Mouse (Mus musculus): ENCODE data around the gene Rnf222.

The Rnf222 gene

DNA sequence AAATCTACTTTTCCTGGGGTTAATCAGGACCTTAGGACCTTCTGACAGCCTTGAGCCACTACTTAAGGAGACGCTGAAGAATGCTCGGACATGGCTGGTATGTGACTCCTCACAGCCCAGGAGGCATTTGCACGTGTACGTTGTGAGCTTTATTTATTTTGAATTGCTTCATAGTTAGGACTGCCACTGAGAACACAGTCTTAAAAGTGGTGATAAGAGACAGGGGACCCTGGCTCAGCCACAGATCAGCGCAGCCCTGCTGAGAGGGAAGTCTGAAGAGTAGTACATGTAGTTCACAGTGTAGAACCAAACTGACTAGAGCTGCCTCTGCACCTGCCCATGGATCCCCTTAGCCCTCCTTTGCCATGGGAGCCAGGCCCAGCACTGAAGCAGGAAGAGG lies 3.5 kb downstream of the Rnf222 start:
- no peak for DNase-seq

DNA sequence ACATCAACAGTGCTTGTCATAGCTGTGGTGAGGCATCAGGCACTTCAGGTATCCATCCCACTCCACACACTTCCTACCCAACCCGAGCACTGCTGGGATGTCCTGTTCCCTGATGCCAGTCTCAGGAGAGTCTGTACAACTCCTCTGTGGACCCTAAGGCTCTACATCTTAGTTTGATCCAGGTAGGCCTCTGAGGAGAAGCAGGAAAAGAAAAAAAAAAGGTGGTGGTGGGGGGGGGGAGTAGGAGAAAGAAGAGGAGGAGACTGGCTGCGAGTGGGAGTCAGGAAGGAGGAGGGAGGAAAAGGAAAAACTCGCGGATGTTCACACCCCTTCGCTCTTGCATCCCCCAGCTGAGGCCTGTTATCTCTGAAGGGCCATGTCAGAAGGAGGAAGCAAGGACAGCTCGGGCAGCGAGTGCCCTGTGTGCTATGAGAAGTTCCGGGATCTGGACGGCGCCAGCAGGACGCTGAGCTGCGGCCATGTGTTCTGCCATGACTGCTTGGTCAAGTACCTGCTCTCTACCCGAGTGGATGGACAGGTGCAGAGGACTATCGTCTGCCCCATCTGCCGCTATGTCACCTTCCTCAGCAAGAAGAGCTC lies 4.0 kb downstream of the Rnf222 start:
- no peak for DNase-seq

DNA sequence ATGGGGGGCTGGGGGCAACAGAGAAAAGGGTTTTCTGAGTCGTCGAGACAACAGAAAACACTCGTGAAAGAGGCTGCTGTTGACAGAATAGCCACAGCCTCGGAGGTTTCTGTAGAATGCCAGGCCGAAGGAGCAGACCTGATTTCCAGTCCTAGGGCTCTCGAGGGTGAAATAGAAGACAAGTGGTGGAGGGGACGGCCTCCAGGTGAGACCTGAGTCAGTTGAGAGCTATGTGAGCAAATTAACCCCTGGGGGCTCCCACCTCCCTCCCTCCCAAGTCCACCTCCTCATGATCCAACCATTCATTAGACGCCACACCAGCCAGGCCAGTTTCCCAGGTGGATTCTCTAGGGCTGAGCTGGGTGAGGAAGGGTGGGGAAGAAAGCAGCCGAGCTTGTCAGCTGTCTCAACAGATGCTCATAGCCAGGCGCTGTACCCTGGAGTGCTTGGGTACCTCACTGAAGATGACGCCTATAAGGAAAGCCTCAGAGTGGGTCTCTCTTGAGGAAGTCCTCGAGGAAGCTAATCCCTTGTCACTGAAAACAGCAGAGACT lies 5.6 kb downstream of the Rnf222 start:
- DNase-seq = no peak

DNA sequence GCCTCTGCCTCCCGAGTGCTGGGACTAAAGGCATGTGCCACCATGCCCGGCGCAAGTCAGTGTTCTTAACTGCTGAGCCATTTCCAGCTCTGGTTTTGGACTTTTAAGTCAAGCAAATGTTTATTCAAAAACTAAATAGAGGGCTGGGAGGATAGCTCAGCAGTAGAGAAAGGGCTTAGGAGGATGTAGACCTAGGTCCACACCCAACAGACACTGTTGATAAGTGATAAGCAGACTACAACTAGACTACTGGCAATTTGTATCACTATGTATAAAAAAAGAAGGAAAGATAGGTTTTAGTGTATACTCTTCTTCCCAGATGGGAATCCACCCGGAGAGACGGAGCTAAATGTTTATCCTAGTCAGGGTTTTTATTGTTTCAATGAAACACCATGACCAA lies 7.9 kb downstream of the Rnf222 start:
- no peak for DNase-seq

DNA sequence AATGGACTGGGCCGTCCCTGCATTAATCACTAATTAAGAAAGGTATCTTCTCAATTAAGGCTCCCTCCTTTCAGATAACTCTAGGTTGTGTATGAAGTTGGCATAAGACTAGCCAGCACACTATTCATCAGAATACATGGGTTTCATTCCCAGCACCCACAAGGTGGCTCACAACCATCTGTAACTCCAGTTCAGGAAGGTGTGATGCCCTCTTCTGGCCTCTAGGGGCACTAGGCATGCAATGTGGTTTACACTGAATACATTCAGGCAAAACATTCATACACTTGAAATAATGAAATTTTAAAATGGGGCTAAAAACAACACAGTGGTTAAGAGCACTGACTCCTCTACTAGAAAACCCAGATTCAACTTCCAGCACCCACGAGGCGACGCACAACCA lies 8.8 kb downstream of the Rnf222 start:
- DNase-seq = peak; percentile 33 to 42

DNA sequence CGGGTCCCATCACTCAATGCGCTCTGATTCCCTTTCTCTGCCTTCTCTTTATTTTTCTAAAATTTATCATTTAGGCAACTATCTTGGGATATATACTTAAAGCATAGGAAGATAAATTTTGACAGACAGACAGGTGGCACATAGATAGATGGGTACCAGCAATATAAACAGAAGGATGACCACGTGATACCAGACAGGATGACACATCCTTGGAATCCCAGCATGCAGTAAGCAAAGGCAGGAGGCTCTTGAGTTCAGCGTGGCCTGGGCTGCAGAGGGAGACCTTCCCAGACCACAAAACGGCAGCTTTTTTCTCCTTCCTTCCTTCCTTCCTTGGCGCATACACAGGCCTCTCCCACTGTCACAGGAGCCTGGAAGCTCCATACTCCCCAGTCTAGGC lies 9.5 kb downstream of the Rnf222 start:
- no peak for DNase-seq

DNA sequence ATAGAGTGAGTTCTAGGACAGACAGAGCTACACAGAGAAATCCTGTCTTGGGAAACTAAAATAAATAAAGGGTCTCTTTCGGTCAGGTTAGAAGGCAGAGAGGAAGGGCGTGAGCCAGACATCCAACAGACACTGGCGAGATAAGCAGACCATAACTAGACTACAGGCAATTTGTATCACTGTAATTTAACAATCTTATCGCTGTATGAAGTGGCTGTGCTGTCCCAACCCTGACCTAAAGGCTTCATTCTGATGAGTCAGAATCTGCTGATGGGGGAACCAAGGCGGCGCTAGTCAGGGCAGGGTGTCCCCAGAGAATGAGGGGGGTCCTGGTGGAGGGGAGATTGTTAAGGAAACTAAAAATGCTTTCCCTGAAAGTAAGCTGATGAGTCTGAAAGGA lies 10.4 kb downstream of the Rnf222 start:
- DNase-seq = no peak

DNA sequence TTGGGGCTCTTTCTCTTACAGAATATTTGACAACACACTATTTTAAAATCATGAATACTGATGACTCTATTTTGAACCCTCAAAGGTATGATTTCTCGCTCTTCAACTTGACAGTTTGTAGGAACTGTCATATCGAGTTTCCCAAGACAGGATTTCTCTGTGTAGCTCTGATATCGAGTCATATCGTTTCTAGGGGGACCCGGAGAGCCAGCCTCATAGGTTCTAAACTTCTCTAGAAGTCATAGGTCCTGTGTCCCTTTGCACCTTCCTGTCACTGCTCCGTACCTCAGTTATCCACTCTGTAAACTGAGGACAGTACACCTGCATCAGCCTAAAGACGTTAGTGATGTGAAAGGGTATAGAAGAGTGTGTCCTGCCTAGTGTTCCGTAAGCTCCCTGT lies 11.5 kb downstream of the Rnf222 start:
- DNase-seq = no peak

DNA sequence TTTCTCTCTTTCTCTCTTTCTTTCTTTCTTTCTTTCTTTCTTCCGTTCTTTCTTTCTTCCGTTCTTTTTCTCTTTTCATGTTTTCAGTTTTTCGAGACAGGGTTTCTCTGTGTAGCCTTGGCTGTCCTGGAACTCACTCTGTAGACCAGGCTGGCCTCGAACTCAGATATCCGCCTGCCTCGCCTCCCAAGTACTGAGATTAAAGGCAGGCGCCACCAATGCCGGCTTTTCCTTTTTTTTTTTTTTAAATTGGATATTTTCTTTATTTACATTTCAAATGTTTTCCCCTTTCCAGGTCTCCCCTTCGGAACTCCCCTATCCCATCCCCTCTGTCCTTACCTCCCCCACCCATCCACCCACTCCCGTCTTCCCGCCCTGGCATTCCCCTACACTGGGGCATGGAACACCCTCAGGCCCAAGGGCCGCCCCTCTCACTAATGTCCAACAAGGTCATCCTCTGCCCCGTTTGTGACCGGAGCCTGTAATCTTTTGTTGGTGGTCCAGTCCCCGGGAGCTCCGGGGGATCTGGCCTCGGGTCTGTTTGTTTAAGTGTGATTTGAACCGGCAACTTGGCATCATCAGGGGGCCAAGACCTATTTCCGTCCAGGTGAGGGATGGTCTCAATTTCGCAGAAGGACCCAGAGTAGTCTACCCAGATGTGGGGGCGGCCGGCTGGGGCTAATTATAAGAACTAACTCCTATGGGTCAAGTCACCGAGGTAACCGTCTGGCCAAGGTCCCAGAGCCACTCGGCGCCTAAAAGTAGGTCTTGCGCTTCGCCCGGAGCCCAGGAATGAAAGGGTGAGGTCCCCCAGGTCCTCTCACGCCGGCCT lies 12.4 kb downstream of the Rnf222 start:
- DNase-seq = no peak

DNA sequence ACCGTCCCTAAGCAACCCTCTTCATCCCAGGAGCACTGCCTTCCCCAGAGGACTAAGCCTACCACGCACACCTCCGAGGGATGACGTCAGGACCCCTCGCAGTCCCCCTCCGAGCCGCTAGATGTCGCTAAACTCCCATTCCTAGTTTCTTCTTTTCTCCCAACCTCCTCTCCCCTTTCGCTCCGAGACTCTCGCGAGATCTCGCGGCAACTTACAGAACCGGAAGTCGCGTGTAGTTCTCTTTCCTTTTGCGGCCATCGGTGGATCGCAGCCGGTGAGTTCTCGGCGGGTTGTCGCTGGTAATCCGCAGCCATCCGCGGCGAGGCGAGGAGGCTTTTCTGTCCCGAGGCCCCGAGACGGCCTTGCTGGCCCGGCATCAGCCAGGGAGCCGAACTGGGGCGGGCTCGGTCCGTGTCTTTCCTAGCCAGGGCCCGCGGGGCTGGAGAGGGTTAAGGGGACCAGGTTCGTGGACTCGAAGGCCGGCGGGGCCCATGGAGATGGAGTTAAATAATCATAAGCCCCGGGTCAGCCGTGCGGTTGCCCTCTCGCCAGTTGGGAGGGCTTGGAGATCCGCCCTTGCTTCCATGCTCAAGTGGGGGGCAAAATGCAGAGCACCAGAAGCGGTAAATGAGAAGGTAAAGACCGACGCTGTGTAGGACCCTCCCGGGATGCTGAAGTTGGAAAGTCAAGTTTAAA lies 13.1 kb downstream of the Rnf222 start, which contains the start of gene Rpl26:
Gene Rpl26 (plus strand): TSS at position 233 of the 696 bp plus-strand sequence.
- peak; percentile 98 to 99 for DNase-seq

DNA sequence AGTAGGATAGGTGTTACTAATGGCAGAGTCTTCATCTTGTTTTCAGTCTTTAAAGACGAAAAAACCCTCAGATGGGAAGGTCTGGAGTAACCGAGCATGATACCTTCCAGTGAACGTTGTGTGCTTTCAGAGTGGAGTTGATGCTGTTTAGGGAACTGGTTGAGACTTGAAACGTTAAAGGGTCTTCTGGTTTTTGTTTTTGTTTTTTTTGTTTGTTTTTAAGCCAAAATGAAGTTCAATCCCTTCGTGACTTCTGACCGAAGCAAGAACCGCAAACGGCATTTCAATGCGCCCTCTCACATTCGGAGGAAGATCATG lies 13.7 kb downstream of the Rnf222 start:
- no peak for DNase-seq

DNA sequence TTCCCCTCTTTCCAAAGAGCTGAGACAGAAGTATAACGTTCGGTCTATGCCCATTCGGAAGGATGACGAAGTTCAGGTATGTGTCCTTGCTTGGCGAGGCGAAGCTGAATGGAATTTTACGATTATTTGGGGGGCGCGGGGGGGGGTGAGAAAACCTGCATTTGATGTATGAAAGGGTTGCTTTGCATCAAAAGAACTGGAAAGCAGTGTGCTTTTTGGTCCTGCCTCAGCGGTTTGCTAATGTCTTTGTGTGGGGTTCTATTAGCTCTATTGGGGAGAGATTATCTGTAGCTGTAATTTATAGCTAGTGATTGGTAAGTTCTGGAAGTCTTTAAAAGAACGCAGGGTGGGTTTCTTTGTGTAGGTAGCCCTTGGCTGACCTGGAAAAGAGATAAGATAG lies 14.0 kb downstream of the Rnf222 start:
- no peak for DNase-seq

DNA sequence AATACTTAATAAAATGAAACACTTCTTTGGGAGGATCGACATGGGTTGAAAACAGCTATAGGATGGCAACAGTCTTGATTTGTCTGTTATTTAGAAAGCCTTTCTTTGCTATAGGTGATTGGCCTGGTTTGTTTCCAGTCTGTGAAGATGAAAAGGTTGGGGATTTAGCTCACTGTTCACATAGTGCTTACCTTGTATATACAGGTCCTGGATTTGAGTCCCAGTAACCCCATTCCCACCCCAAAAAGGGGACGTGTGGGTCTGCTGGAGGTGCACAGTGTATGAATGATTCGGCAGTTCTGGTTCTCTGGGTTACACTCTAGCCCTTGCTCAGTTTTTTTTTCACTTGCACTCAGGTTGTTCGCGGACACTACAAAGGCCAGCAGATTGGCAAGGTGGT lies 14.5 kb downstream of the Rnf222 start:
- no peak for DNase-seq

DNA sequence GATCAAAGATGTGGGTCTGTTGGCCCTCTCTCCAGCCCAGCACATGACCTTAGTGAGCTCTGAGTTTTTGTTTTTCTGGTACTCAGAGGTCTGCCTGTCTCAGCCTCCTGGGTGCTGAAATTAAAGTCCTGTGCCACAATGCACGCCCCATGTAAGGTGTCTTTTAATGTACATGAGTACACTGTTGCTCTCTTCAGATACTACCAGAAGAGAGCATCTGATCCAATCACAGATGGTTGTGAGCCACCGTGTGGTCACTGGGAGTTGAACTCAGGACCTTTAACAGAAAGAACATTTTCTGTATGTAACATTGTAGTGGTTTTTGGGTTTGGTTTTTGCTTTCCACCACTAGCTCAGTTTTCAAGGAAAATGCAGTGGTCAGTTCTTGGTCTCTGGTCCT lies 15.4 kb downstream of the Rnf222 start:
- DNase-seq = no peak

DNA sequence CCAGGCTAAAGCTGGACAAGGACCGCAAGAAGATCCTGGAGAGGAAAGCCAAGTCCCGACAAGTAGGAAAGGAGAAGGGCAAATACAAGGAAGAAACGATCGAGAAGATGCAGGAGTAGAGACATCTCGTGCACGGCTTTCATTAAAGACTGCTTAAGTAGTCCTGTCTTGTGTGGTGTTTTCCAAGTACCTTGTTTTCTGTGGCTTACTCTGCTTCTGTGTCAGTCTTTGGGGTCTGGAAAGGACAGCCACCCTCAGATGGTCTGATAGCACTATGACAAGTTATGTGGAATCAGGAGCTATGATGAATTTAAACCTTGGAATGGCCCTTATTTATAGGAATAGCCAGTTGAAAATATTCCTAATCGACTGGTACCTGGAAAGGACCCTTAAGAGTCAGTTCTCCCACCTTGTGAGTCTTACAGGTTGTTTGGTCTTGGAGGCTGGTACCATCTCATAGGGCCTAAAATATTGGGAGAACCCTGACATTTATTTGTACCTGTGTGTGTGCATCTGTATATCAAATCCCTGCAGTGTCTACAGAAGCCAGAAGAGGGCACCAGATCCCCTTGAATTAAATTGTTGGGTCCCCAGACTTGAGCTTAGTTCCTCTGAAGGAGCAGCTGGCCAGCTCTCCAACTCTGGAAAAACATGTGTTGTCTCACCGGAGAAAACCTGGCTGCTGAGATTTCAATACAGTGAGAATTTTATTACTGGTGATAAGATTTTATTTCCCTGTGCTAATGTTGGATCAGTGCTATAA lies 16.2 kb downstream of the Rnf222 start:
- peak; percentile 67 to 75 for DNase-seq

DNA sequence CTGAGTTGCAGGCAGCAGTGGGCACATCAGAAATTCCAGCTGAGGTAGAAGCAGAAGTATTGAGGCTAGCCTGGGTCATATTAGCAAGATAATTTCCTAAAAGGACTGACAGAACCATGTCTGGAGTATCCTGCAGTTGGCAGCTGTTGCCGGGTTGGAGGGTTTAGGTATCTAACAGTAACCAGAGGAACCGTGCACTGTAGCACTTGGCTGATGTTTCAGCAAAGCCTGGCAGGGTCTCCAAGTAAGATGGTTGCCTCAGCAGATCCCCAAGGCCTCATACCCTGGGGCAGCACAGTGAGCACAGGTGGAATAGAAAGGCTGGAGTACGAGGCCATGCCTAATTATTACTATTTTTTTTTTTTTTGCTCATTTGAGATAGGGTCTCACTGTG lies 16.8 kb downstream of the Rnf222 start:
- no peak for DNase-seq

DNA sequence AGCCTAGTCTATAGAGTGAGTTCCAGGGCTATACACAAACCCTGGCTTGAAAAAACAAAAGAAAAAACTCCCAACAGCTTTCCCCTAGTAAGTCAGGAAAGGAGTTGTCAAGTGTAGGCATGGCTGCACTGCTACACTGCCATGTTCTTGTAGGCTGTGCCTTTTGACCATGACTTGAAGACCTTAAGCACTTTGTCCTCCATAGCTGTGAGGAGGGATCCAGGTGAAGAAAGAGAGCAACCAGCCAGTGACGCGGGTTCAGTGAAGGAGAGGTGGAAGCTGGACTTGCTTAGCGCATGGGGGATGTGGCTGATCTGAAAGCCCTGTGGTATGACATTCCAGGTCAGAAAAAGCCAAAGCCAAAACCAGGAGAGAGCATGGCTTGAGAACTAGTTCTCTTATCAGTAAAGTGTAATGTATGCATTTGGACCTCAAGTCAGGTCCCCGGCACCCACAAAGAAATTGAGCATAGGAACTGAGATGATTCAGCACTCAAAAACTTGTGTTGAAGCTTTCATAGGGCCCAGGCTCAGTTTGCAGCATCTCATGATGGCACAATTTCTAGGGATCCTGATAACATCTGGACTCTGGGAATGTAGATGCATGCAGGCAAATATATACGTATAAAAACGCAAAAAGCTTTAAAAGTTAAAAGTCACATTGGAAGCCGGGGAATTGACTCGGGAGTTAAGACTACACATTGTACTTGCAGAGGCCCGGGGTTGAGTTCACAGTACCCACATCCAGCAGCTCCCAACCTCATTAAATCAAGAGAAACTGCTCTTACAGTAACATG lies 17.5 kb downstream of the Rnf222 start:
- no peak for DNase-seq

DNA sequence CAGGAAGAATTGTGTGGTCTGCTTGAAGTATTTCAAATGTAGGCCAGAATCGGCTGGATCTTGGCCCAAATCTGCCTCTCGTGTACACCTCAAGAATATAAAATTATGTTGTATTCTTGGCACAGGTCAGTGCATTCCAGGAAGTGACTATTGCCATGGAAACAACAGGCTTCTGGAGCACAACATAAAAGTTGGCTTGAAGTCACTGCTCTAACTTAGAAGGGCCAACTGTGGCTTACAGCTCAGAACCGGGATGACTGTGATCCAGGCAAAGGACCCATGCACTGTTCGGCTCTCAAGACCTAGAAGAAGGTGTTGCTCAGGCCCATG lies 18.1 kb downstream of the Rnf222 start:
- no peak for DNase-seq

DNA sequence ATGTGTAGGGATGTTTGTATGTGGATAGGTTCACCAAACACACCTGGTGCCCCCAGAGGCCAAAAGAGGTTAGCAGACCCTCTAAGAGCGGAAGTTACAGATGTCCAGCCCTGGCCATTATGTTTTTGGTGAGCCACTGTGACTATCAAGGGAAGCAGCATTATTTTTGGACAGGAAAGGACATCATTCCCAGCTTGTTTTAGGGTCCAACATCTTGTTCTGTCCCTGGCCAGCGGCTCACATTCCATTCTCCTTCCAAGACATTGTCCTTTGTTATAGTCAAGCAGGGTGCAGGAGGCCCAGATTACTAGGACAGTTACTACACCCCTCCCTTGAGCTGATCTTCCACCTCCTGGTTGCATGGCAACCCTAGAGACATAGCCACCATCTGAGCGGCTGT lies 18.9 kb downstream of the Rnf222 start:
- no peak for DNase-seq

DNA sequence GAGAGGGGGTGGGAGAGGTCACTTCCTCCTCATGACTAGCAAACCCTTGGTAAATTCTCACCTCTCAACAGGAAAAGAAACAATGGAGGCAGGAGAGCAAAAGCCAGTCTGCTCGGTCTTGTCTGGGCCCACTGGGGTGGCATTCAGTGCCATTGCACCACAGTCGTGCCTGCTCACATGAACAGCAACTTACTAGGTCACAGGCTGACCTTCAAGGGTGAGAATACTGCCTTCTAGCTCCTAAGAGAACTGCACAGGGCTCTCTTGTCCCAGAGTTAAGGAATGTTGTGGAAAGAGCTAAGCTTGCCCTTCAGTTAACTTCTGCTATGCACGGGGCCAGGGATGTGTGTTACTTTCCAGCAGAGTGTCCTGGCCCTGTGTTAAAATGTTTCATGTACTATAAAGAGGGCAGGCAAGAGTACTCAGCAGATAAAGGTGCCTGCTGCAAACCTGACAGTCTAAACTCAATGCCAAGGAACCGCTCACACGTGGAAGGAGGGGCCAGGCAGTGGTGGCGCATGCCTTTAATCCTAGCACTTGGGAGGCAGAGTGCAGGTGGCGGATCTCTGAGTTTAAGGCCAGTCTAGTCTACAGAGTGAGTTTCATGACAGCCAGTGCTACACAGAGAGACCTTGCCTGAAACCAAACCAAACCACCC lies 20.6 kb downstream of the Rnf222 start:
- no peak for DNase-seq

DNA sequence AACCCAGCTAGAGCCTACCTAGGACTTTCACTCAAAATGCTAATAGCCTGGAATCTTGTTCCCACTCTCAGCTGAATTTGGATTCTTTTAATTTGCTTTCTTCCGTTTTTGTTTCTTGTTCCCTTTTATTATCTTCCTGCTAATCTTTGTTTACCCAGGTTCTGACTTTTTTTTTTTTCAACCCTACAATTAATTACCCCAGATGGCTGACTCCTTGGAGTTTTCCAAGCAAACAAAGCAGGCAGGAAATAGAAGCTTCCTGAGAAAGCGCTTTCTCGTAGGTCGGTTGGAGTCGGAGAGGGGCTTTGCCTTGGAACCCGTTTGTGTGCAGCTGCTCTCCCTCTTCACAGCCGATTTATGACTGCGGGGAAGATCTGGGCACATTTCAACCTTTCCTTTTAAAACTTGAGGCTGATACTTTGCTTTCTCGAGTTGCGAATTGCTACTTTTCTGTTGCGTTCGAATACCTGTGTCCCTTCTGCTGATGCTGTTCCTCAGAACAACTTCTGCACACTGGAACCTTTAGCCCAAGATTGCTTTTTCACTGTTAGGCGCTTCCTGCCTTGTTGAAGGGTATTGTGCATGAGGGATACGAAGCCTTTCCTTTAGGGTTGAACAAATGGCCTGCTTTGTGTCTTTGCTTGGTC lies 23.3 kb downstream of the Rnf222 start:
- DNase-seq = no peak

Measured in lung, adult 18-20 months (tissue).